Mouse (Mus musculus) heart, adult 9 months (tissue): ENCODE data around the gene C9.

Experiments used
- DNase-seq, 2 experiments: peaks; one replicate each; pipeline ENCODE4 v3.0.0; 2022; ENCODE audit warnings: low spot score in 2 of 2

Gene C9

DNA sequence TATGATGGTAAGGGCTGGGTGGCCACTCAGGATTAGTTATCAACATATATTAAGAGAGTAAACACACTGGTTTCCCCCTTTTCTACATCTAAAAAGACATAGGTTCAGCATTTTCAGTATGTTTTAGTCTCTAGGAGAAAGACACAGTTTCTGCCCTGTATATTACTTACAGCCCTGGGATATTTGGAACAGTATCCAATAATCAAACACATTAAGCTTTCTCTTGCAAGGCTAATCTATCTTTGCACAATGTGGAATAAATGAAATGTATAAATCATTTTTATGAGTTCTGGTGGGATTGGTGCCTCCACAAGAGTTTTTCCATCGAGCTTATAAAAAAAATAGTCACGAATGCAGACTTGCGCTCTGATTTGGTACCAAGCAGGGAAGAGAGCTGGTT is 24.3 kb downstream of the C9 start:
- DNase-seq = no peak

GRCm38 (mm10) chr15:6483561-6483960 is 38.4 kb downstream of the C9 start:
- DNase-seq = no peak

- no peak for DNase-seq
Measured at GRCm38 (mm10) chr15:6492386-6492785, 47.3 kb downstream of the C9 start.

DNA sequence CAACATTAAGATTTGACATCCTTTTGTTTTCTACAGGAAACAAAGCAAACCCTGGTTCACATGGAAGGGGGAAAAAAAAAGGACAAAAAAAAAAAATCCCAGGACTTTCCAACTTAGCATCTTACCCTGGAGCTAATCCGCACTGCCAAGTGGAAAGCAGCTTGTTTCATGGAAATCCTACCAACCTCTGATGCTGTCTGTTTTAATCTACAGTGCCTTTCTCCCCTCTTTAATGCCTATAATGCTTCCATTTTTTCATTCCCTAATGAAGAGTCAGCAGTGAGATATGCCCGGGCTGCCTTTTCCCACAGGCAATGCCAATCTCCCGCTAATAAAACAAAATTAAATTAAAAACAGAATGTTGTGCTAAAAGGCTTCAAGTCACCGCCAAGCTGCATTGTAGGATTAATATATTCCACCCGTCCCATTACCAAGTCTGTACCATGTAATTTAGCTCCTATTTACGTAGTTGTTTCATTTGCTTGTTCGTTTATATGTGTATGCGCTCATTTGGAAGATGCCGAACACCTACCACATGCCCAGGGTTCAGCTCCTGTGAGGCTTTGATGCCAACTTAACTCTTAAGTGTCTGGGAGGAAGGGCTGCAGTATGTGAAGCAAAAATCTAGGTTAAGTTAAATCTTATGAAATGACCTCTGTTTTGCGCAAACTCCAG is 53.4 kb downstream of the C9 start:
- no peak for DNase-seq

- DNase-seq = peak; percentile 5 to 7
Measured at GRCm38 (mm10) chr15:6500787-6501186, 55.7 kb downstream of the C9 start.

DNA sequence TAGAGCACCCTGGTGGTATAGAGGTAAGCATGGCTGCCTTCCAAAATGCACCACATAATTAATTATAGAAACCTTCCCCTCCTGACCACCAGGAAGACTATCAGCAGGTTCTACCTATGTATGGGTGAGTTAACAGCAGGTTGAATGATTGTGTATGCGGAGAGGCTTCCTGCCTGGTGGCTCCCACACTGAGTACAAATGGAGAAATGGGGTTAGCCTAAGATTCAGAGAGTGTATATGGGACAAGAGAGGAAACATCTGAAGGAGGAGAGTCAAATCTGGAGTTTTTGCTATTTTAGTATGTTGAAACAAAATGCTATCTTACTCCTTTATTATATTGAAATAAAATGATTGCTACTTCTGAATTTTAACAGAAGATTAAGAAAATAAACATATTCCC is 72.4 kb downstream of the C9 start:
- no peak for DNase-seq

DNA sequence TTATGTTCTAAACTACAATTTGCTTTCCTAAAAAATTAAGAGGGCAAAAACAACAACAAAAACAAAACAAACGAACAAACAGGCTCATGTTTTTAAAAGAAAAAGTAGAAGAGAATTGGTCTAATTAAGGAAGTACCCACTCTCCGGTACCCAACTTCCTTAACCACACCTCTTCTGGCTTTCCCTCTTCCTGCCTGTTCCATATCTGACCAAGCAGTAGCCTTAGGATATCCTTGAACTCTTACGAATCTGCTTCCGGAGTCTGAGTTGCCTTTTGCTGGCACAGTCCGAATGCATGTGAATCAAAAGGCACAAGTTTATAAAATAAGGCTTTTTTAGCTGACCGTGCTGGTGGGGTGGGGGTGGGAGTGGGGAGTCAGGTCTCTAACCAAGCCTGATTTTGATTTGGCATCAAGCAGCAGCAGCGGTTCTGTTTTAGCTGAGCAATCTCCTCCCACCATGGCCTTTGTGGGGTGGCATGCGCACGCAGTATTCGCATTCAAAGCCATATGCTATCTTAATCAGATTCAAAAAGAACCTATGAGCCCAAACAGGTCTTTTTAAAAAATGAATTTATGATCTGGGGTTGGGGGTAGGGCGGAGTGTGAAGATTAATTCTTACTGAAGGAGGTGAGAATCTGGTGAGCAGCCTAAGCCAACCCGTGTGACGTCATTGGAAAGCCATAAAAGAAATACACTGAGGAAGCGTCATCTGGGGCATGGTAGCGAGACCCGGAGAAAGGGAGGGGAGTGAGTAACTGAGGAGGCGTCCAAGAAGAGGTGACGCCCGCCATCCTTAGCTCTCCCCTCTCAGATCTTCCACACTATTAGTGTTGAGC is 74.5 kb downstream of the C9 start:
- no peak for DNase-seq

DNA sequence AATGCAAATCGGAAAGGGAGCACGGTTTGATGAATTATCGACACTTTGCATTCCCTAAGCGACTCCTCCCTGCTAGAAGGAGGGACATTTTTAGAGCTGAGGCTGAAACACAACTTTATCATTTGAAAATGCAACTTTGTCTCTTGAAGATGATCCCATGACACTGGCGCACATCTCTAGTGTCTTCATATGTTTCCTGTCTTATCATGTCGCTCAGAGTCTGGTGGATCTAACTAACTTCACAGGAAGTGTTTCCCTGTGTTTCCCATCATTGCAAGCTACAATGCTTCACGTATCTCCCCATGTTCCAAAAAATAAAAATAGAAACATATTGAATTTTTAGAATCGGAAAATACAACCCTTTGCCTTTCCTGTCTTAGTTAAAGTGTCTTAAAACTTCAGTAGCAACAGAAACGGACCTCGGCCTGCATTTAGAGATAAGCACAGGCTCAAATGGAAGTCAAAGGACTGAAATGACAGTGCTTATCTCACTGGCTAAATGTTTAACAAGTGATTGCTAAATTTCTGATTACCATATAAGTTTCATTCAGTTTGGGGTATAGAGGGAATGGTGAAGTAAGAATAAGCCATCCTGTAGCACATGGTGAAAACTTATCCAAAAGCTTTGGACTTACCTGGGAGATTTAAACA is 75.5 kb downstream of the C9 start:
- DNase-seq = no peak

DNA sequence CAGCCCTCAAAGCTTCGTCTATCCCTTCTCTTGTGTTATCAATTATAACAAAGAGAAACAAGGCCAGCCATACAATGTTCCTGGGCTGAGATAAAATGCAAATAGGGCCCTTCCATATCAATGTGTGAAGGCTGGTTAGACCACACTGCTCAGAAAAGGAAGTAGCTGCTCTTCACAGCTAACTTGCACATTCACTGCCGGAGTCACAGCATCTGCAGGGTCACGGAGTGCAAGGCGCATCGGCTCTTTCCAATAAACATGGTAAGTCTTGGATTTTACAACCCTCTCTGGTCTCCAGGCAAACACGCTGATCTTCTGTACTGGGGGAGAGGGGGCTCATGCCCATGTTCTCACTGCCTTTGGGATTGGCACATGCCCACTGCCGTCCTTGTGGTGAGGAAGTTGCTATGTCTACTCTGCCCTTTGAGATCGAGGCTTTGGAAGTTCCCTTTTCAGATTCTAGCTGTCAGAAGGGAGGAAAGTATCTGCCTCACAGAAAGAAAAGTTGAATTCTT is 77.6 kb downstream of the C9 start, which contains the start of gene Fyb:
Fyb (plus strand) TSS at position 201 of the 515 bp plus-strand sequence.
- peak; percentile 6 to 13 for DNase-seq

DNA sequence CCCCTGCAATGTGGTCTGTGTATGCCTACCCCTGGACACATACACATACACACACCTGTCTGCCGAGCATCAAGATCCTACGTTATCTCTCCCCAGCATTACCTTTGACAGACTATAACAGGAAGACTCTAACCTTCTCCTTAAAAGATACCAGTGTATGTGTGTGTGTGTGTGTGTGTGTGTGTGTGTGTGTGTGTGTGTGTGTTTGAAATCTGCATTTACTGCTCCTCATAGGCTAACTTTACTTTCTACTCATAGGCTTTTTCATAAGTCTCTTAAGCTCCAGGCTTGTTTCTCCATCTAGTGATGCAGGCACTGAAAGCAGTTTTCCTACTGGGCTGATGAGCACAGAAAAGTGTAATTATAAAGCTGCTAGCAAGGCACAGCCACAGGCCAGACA is 79.7 kb downstream of the C9 start:
- no peak for DNase-seq

- no peak for DNase-seq
Measured at GRCm38 (mm10) chr15:6525386-6525785, 80.3 kb downstream of the C9 start.

DNA sequence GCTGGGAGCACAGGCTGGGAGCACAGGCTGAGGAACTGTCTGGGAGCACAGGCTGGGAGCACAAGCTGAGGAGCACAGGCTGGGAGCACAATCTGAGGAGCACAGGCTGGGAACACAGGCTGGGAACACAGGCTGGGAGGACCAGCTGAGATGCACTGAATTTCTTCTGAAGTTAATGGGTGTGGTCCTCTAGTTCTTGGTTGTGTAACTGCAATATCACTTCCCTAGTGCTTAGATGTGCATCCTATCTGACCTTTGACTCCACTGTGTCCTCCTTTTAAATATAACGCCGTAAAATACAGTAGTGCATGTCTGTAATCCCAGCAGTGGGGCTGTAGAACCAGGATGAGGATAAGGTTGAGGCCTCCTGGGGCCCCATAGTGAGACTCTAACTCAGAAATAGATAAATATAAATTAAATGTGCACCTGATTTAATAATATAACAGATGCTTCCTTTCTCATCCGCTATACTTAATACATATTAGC is 88.8 kb downstream of the C9 start:
- DNase-seq = no peak

GRCm38 (mm10) chr15:6534592-6534991 is 89.5 kb downstream of the C9 start:
- no peak for DNase-seq

DNA sequence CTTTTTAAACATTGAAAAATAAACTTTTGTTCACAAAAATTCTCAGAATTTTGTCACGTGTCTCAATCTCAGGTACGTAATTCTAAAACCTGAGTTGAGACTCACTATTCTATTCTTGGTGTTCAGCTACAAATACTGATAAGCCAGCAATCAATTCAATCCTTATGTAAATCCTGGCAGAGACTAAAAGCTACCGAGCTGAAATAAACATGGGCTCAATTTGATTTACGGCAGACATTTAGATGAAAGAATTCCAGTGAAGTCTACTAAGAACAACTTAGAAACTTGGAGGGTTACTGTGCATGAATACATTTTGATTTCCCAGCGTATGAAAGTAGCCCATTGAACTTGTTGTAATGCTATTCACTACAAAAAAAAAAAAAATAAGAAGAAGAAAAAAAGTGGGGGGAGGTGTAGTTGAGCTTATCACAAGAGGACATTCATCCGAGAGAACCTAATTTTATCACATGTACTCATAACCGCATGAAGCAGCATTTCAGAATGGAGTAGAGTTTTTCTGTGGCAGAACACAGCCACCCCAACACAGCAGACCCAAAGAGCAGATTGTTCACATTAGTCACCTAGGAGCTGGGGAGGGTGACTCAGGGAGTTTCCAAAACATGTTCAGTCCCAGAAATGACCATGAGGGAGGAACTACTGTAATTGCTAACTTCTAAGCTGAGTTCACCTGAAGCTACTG is 94.7 kb downstream of the C9 start:
- DNase-seq = no peak
